Mouse (Mus musculus): ENCODE measurements at regions not wholly inside any gene's neighbourhood (a gene's known extent, or its start where the extent isn't known, plus 50 kb on each side); places are given as distances from the start of the nearest gene placed in this dataset.

DNA sequence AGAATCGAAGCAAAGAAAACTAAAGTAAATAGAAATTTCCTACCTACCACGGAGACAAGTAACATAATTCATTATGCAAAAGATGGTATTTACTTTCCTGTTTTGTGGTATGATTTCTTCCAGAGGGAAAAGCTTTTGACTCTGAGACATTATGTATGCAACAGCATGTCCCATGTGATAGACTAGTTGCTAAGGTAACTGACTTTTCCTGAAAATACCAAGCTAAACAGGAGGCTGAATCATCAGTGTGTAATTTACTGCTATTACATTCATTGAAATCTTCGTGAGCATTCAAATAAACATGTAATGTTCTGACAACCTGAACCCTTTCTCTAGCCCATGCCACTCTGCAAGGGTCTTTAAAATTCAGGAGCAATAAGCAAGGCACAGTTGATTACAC lies 118.6 kb upstream of the P2ry1 start:
- H3K4me1 ChIP-seq (replicated peaks; ENCODE audit: control insufficient read depth, insufficient read depth, low read length) = no peaks in the 10 kb centered on the region

GRCm38 (mm10) chr3:60889191-60889861 lies 113.3 kb upstream of the P2ry1 start:
- no peaks in the 10 kb centered on the region for H3K27me3 ChIP-seq (replicated peaks; ENCODE audit: control insufficient read depth, insufficient read depth, low read length)
- no peaks in the 10 kb centered on the region for H3K36me3 ChIP-seq (ENCODE audit: control insufficient read depth, insufficient read depth)
- H3K9ac ChIP-seq (ENCODE audit: low read depth, low read length) = no peak overlapping the region
- H3K4me1 ChIP-seq (replicated peaks; ENCODE audit: control insufficient read depth, insufficient read depth, low read length) = no peaks in the 10 kb centered on the region
- H3K4me3 ChIP-seq (ENCODE audit: low read depth, low read length) = no peak overlapping the region
- no peak for ATAC-seq
- H3K9me3 ChIP-seq (ENCODE audit: control insufficient read depth) = no peaks in the 10 kb centered on the region
- H3K27ac ChIP-seq (ENCODE audit: low read depth, low read length) = no peak overlapping the region
- WGBS = 97% methylated on average over 4 of the region's 4 CpGs
- H3K4me2 ChIP-seq (replicated peaks; ENCODE audit: low read depth) = no peak overlapping the region
- no peak for TF ChIP-seq CTCF (IDR thresholded peaks at IDR 0.05; ENCODE audit: low read depth)

More for the DNA sequence above, 118.6 kb upstream of the P2ry1 start:
- 62% methylated on average over 3 of the region's 3 CpGs for WGBS
- Histone ChIP-seq H3K27ac (ENCODE audit: low read depth, low read length) (no peak overlapping the region), H3K27me3 (replicated peaks; ENCODE audit: control insufficient read depth, insufficient read depth, low read length) (no peaks in the 10 kb centered on the region), H3K4me2 (replicated peaks; ENCODE audit: low read depth) (no peak overlapping the region), H3K36me3 (ENCODE audit: control insufficient read depth, insufficient read depth) (no peaks in the 10 kb centered on the region), H3K4me3 (ENCODE audit: low read depth, low read length) (no peak overlapping the region), H3K9me3 (ENCODE audit: control insufficient read depth) (no peaks in the 10 kb centered on the region), H3K9ac (ENCODE audit: low read depth, low read length) (no peak overlapping the region)
- no peak for TF ChIP-seq CTCF (IDR thresholded peaks at IDR 0.05; ENCODE audit: low read depth)
- no peak for ATAC-seq

DNA sequence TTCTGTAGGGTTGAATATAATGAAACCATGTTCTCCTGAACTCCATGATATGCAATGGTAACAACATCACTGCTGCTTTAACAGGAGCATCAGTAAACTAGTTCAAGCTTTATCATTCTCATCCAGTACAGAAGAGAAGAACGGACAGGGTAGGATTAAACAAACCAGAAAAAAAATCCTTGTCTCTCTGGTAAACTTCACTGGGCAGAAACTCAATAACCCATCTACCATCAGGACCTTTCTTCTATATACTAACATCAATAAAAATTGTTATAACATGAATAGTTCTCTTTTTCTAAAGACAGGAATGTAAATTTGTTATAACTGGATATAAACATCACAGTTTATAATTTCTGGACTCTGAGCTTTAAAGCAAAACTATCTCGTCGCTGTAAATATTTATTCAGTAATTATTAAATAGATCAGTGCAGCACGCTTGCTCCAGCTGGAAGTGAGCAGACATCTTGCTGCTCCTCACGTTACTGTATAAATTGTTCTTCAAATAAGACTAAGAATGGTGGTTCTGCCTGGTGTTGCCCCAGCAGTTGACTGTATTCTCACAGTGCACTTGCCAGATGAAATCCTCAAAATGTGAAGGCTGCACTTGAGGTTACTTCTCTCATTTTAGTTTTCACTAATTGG lies 104.8 kb upstream of the P2ry1 start:
- H3K9ac ChIP-seq (ENCODE audit: low read depth, low read length) = no peak overlapping the region
- H3K27me3 ChIP-seq (replicated peaks; ENCODE audit: control insufficient read depth, insufficient read depth, low read length) = no peaks in the 10 kb centered on the region
- H3K4me3 ChIP-seq (ENCODE audit: low read depth, low read length) = no peak overlapping the region
- H3K4me1 ChIP-seq (replicated peaks; ENCODE audit: control insufficient read depth, insufficient read depth, low read length) = no peaks in the 10 kb centered on the region
- 52% methylated on average over 5 of the region's 5 CpGs for WGBS
- H3K9me3 ChIP-seq (ENCODE audit: control insufficient read depth) = no peaks in the 10 kb centered on the region
- no peak overlapping the region for H3K27ac ChIP-seq (ENCODE audit: low read depth, low read length)
- TF ChIP-seq CTCF (IDR thresholded peaks at IDR 0.05; ENCODE audit: low read depth) = no peak
- no peaks in the 10 kb centered on the region for H3K36me3 ChIP-seq (ENCODE audit: control insufficient read depth, insufficient read depth)
- H3K4me2 ChIP-seq (replicated peaks; ENCODE audit: low read depth) = no peak overlapping the region
- ATAC-seq = no peak

DNA sequence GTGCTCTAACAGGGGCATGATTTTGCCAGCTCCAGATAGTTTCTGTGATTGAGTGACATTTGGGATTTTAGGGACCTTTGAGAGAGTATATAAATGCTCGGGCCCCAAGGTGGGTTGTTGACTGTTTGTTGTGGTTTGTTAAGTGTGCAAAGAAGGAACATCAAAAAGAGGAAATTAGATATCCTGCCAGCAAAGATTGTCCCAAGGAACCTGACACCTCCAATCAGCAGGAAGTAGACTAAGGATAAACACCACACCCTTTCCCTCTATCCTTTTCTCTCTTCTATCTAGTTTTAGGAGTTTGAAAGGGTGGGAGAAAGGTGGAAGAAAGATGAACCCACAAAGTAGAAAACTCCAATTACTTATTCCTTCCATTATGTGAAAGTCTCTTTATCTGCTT lies 103.9 kb upstream of the P2ry1 start:
- no peak for ATAC-seq
- H3K36me3 ChIP-seq (ENCODE audit: control insufficient read depth, insufficient read depth) = no peaks in the 10 kb centered on the region
- H3K27me3 ChIP-seq (replicated peaks; ENCODE audit: control insufficient read depth, insufficient read depth, low read length) = no peaks in the 10 kb centered on the region
- no peak overlapping the region for H3K9ac ChIP-seq (ENCODE audit: low read depth, low read length)
- H3K4me3 ChIP-seq (ENCODE audit: low read depth, low read length) = no peak overlapping the region
- H3K9me3 ChIP-seq (ENCODE audit: control insufficient read depth) = no peaks in the 10 kb centered on the region
- WGBS = 77% methylated on average over 1 of the region's 1 CpGs
- no peak for TF ChIP-seq CTCF (IDR thresholded peaks at IDR 0.05; ENCODE audit: low read depth)
- no peaks in the 10 kb centered on the region for H3K4me1 ChIP-seq (replicated peaks; ENCODE audit: control insufficient read depth, insufficient read depth, low read length)
- no peak overlapping the region for H3K27ac ChIP-seq (ENCODE audit: low read depth, low read length)
- H3K4me2 ChIP-seq (replicated peaks; ENCODE audit: low read depth) = no peak overlapping the region

DNA sequence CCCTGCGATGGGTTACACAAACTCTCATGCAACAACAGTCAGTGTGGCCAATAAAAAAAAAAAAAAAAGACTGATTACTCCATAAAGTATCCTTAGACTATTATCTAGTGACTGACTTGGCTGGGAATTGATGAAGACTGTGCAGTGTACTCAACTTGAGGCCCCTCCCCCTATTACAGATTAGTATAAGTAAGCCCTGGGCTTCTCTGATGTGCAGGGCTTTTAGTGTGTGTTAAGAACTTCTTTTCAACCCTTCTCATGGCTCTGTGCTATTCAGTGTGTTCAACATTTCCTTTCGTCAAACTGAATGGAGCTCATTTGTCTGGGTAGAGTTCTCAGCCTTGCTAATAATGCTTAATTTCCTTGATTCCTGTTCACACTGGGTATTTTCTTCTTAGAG lies 101.0 kb upstream of the P2ry1 start:
- no peak for TF ChIP-seq CTCF (IDR thresholded peaks at IDR 0.05; ENCODE audit: low read depth)
- WGBS = 95% methylated on average over 2 of the region's 2 CpGs
- ATAC-seq = no peak

DNA sequence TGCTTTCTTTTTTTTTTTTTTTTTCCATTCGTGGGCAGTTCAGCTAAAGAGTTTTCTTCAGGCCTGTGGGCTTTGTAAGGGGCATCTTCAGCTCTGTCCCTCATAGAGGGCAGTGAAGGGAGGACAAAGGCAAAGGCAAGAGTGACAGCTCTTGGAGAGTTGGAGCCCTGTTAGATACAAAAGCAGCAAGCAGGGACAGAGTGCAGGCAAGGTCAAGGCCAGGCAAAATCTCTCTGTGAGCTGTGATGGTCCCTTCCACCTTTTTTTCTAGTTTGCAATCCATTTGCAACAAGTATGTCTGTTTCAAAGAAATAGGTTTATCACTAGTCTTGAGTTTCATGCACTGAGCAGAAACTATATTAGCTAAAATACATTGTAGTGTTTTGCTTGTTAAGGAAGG lies 86.2 kb upstream of the P2ry1 start:
- H3K4me1 ChIP-seq (replicated peaks; ENCODE audit: control insufficient read depth, insufficient read depth, low read length) = no peaks in the 10 kb centered on the region

More for the DNA sequence above, 101.0 kb upstream of the P2ry1 start:
- no peaks in the 10 kb centered on the region for H3K27me3 ChIP-seq (replicated peaks; ENCODE audit: control insufficient read depth, insufficient read depth, low read length)
- no peak overlapping the region for H3K4me2 ChIP-seq (replicated peaks; ENCODE audit: low read depth)
- no peak overlapping the region for H3K27ac ChIP-seq (ENCODE audit: low read depth, low read length)
- H3K9ac ChIP-seq (ENCODE audit: low read depth, low read length) = no peak overlapping the region
- no peaks in the 10 kb centered on the region for H3K36me3 ChIP-seq (ENCODE audit: control insufficient read depth, insufficient read depth)
- H3K4me1 ChIP-seq (replicated peaks; ENCODE audit: control insufficient read depth, insufficient read depth, low read length) = no peaks in the 10 kb centered on the region
- H3K9me3 ChIP-seq (ENCODE audit: control insufficient read depth) = no peaks in the 10 kb centered on the region
- no peak overlapping the region for H3K4me3 ChIP-seq (ENCODE audit: low read depth, low read length)

More for the DNA sequence above, 86.2 kb upstream of the P2ry1 start:
- Histone ChIP-seq H3K27ac (ENCODE audit: low read depth, low read length) (no peak overlapping the region), H3K27me3 (replicated peaks; ENCODE audit: control insufficient read depth, insufficient read depth, low read length) (no peaks in the 10 kb centered on the region), H3K36me3 (ENCODE audit: control insufficient read depth, insufficient read depth) (no peaks in the 10 kb centered on the region), H3K9me3 (ENCODE audit: control insufficient read depth) (no peaks in the 10 kb centered on the region), H3K4me2 (replicated peaks; ENCODE audit: low read depth) (no peak overlapping the region), H3K9ac (ENCODE audit: low read depth, low read length) (no peak overlapping the region), H3K4me3 (ENCODE audit: low read depth, low read length) (no peak overlapping the region)
- WGBS = 60% methylated on average over 1 of the region's 1 CpGs
- no peak for TF ChIP-seq CTCF (IDR thresholded peaks at IDR 0.05; ENCODE audit: low read depth)
- ATAC-seq = no peak

Measured in intestine, postnatal 0 days (tissue).